In the genomic region with DNA sequence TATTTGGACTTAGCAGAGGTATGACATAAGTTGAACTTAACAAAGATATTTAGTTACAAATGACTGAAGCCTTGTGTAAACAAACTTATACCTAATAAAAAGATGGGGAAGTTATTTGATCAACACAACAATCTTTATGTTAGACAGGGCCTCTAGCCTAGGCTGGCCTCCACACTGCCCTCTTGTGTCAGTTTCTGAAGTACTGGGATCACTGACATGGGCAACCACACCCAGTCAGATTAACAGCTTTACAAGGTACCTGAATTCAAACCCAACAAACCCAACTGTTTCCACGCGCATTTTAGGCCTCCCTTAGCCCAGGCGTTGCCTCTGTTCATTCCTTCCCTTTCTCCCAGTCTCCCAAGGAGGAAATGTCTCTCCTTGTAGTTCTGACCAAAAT, we compare ENCODE assay signal across 10 mouse cellular contexts. TPM values are rescaled to one million over a fixed set of nuclear protein-coding genes. Genes with fewer than 3 reads are reported as not detected.
DNase-seq lines count a peak whose midpoint lies in the region; ATAC-seq lines count a peak whose summit lies in the region.
"Had no signal": no experiment of that assay in that cellular context is flagged by ENCODE, and none has a peak within 500 bp of the region (broad histone marks: within the 10 kb centered on the region; RNA-seq: fewer than 3 reads in every experiment).

No protein-coding gene starts in this region.

- no peak overlapping the region for H3K9ac ChIP-seq in embryonic facial prominence, embryonic 11.5 days (replicated peaks; ENCODE audit: low read length)

- no peaks in the 10 kb centered on the region for H3K36me3 ChIP-seq in embryonic facial prominence, embryonic 11.5 days (replicated peaks; ENCODE audit: control insufficient read depth, insufficient read depth, low read depth, low read length)
- no peaks in the 10 kb centered on the region for H3K36me3 ChIP-seq in embryonic facial prominence, embryonic 10.5 days (replicated peaks)

- peak; percentile 23 for DNase-seq in embryonic facial prominence, embryonic 11.5 days (ENCODE audit: low spot score)
- DNase-seq in embryonic facial prominence, embryonic 10.5 days (ENCODE audit: low spot score): no peak
- DNase-seq in retina, embryonic 14.5 days (ENCODE audit: low spot score): peak; percentile 39
- no peak for DNase-seq in retina, postnatal 1 day
- peak; percentile 35 for DNase-seq in thymus, postnatal 25 days
- no peak for DNase-seq in left cerebral cortex, postnatal 36 days (ENCODE audit: low spot score in 2 of 2)

- no peak for ATAC-seq in embryonic facial prominence, embryonic 11.5 days (replicated peaks; ENCODE audit: insufficient number of reproducible peaks, low FRiP score, low TSS enrichment, low read depth)
- ATAC-seq in erythroblast, adult 5-6 weeks (replicated peaks; ENCODE audit: low FRiP score, poor library complexity, severe bottlenecking): peak; percentile 55; the same call in 1 of the 2 replicates
- no peak for ATAC-seq in activated CD4-positive, CD25-positive, alpha-beta regulatory T cell, adult 4 months
- ATAC-seq: intestine, embryonic 16.5 days had no signal

- H3K4me3 ChIP-seq in embryonic facial prominence, embryonic 11.5 days (ENCODE audit: low read depth, low read length): no peak overlapping the region
- no peak overlapping the region for H3K4me3 ChIP-seq in embryonic facial prominence, embryonic 10.5 days

- no peak overlapping the region for H3K4me2 ChIP-seq in embryonic facial prominence, embryonic 11.5 days (ENCODE audit: low read depth, low read length)

- 80% methylated on average over 3 of the region's 3 CpGs for WGBS in embryonic facial prominence, embryonic 11.5 days
- 79% methylated on average over 3 of the region's 3 CpGs for WGBS in embryonic facial prominence, embryonic 10.5 days

- intact Hi-C loops in left cerebral cortex, postnatal 36 days (cut with DNase I): no loop called here

- H3K9me3 ChIP-seq in embryonic facial prominence, embryonic 11.5 days (replicated peaks; ENCODE audit: control insufficient read depth, low read length): no peaks in the 10 kb centered on the region
- no peaks in the 10 kb centered on the region for H3K9me3 ChIP-seq in embryonic facial prominence, embryonic 10.5 days

- H3K27ac ChIP-seq in embryonic facial prominence, embryonic 11.5 days (replicated peaks; ENCODE audit: low read depth, low read length): no peak overlapping the region
- H3K27ac ChIP-seq in embryonic facial prominence, embryonic 10.5 days (replicated peaks): no peak overlapping the region

- no peaks in the 10 kb centered on the region for H3K27me3 ChIP-seq in embryonic facial prominence, embryonic 11.5 days (ENCODE audit: control insufficient read depth, insufficient read depth, low read length)
- H3K27me3 ChIP-seq in embryonic facial prominence, embryonic 10.5 days (replicated peaks; ENCODE audit: low read depth, poor library complexity, severe bottlenecking): no peaks in the 10 kb centered on the region

- no peaks in the 10 kb centered on the region for H3K4me1 ChIP-seq in embryonic facial prominence, embryonic 11.5 days (ENCODE audit: control insufficient read depth, insufficient read depth, low read length)
- H3K4me1 ChIP-seq in embryonic facial prominence, embryonic 10.5 days: peaks cover 4% of the 10 kb centered on the region; the same call in 1 of the 2 replicates

RNA-seq across cellular contexts. Expression of a gene that starts 28.7 kb away (rescaled TPM):
- polyA plus RNA-seq in embryonic facial prominence, embryonic 11.5 days (2014; fragmentation: Nextera tagmentation; extraction: Ambion mirVana): 55.5 and 65.5 TPM in 2 replicates
- polyA plus RNA-seq in embryonic facial prominence, embryonic 10.5 days (2016; fragmentation: Nextera tagmentation; extraction: Ambion mirVana): 43.3 and 44.4 TPM in 2 replicates
- 9.4 and 22.5 TPM in 2 replicates for total RNA-seq in erythroblast, adult 5-6 weeks (2015; ENCODE audit: low replicate concordance)
- total RNA-seq in erythroblast, adult 5-6 weeks (2017; ENCODE audit: low replicate concordance): 8.3 and 15.9 TPM in 2 replicates
- total RNA-seq in left cerebral cortex, postnatal 36 days (2021): 10 to 100 TPM; 11.1 to 14.2 TPM
- polyA plus RNA-seq in activated CD4-positive, CD25-positive, alpha-beta regulatory T cell, adult 4 months (2017; shearing (Covaris generic)): 10 to 100 TPM; 68.8 to 82.9 TPM

RNA-seq across cellular contexts. Expression of a gene that starts 31.0 kb away (rescaled TPM):
- 58.2 and 62.2 TPM in 2 replicates for polyA plus RNA-seq in embryonic facial prominence, embryonic 11.5 days (2014; fragmentation: Nextera tagmentation; extraction: Ambion mirVana)
- polyA plus RNA-seq in embryonic facial prominence, embryonic 10.5 days (2016; fragmentation: Nextera tagmentation; extraction: Ambion mirVana): 47.8 and 48.7 TPM in 2 replicates
- total RNA-seq in erythroblast, adult 5-6 weeks (2015; ENCODE audit: low replicate concordance): 0.84 TPM in 1 of 2 replicates, not detected in the other
- total RNA-seq in erythroblast, adult 5-6 weeks (2017; ENCODE audit: low replicate concordance): not detected in 2 replicates
- 10 to 100 TPM; 56.3 to 60.1 TPM for total RNA-seq in left cerebral cortex, postnatal 36 days (2021)
- under 1 TPM; 0.24 to 0.65 TPM for polyA plus RNA-seq in activated CD4-positive, CD25-positive, alpha-beta regulatory T cell, adult 4 months (2017; shearing (Covaris generic))
- total RNA-seq: monocyte, adult 5-6 weeks had no signal

Comparison
In these comparisons a context has a peak if more than half of its experiments do, and no peak if none do; other contexts are left out.
1. DNase-seq: peak in embryonic facial prominence, embryonic 11.5 days (single experiment), retina, embryonic 14.5 days (single experiment) and thymus, postnatal 25 days (single experiment); none in embryonic facial prominence, embryonic 10.5 days (single experiment), retina, postnatal 1 day (single experiment) and left cerebral cortex, postnatal 36 days (0 of 2).
2. RNA of a gene that starts 31.0 kb away (polyA plus RNA-seq): 58.2 to 62.2 TPM in embryonic facial prominence, embryonic 11.5 days and 47.8 to 48.7 TPM in embryonic facial prominence, embryonic 10.5 days; 0.24 to 0.65 TPM in activated CD4-positive, CD25-positive, alpha-beta regulatory T cell, adult 4 months; every median in the first group is over 10 times any median in the second.